Mouse (Mus musculus) cortical plate, adult 2 months (tissue): Measurements from ENCODE around the gene Zfp784.

Source experiments
- CTCF ChIP-seq: fragments of 200-500 bp; IDR thresholded peaks from 2 replicates; pipeline ENCODE4 v1.5.1; 2011; ENCODE audit warnings: mild to moderate bottlenecking, control low read depth, low read length; ENCODE audit not compliant: insufficient read depth; ENCODE audit errors: extremely low read depth
- POLR2A ChIP-seq: fragments of 200-500 bp; IDR thresholded peaks from 2 replicates; pipeline ENCODE4 v1.6.1; 2011; ENCODE audit warnings: mild to moderate bottlenecking, low read length, control low read depth; ENCODE audit not compliant: insufficient read depth; ENCODE audit errors: extremely low read depth

GRCm38 (mm10) chr7:4995268-4996002 is 42.8 kb downstream of the Zfp784 start:
- TF ChIP-seq CTCF (no peak), POLR2A (no peak)
